Mouse (Mus musculus): ENCODE measurements around the gene Adra1b.

The Adra1b gene

GRCm38 (mm10) chr11:43889208-43889915 is 11.6 kb downstream of the Adra1b start:
- Histone ChIP-seq H3K9me3 (ENCODE audit: low read length) (no peaks in the 10 kb centered on the region), H3K36me3 (ENCODE audit: insufficient read depth, low read length) (no peaks in the 10 kb centered on the region), H3K27me3 (ENCODE audit: insufficient read depth, low read length) (no peaks in the 10 kb centered on the region)

GRCm38 (mm10) chr11:43888736-43889135 is 12.3 kb downstream of the Adra1b start:
- H3K36me3 ChIP-seq (ENCODE audit: insufficient read depth, low read length): no peaks in the 10 kb centered on the region
- H3K9me3 ChIP-seq (ENCODE audit: low read length): no peaks in the 10 kb centered on the region
- no peaks in the 10 kb centered on the region for H3K27me3 ChIP-seq (ENCODE audit: insufficient read depth, low read length)
- no peaks in the 10 kb centered on the region for H3K4me1 ChIP-seq (replicated peaks; ENCODE audit: low read depth, low read length)
- TF ChIP-seq NANOG (IDR thresholded peaks at IDR 0.05; ENCODE audit: borderline replicate concordance, low read length) (no peak), POU5F1 (IDR thresholded peaks at IDR 0.05; ENCODE audit: borderline replicate concordance, low read length) (no peak), CTCF (conservative IDR thresholded peaks at IDR 0.05; ENCODE audit: low read length) (no peak)
- H3K4me3 ChIP-seq (replicated peaks; ENCODE audit: low read length): no peak overlapping the region

More at GRCm38 (mm10) chr11:43889208-43889915, 11.6 kb downstream of the Adra1b start:
- Histone ChIP-seq H3K4me1 (replicated peaks; ENCODE audit: low read depth, low read length) (no peaks in the 10 kb centered on the region), H3K4me3 (replicated peaks; ENCODE audit: low read length) (no peak overlapping the region)
- TF ChIP-seq POU5F1 (IDR thresholded peaks at IDR 0.05; ENCODE audit: borderline replicate concordance, low read length) (no peak), NANOG (IDR thresholded peaks at IDR 0.05; ENCODE audit: borderline replicate concordance, low read length) (no peak), CTCF (conservative IDR thresholded peaks at IDR 0.05; ENCODE audit: low read length) (no peak)

- Histone ChIP-seq H3K9me3 (ENCODE audit: low read length) (no peaks in the 10 kb centered on the region), H3K4me1 (replicated peaks; ENCODE audit: low read depth, low read length) (no peaks in the 10 kb centered on the region), H3K36me3 (ENCODE audit: insufficient read depth, low read length) (no peaks in the 10 kb centered on the region), H3K4me3 (replicated peaks; ENCODE audit: low read length) (no peak overlapping the region), H3K27me3 (ENCODE audit: insufficient read depth, low read length) (no peaks in the 10 kb centered on the region)
- TF ChIP-seq CTCF (conservative IDR thresholded peaks at IDR 0.05; ENCODE audit: low read length) (no peak), POU5F1 (IDR thresholded peaks at IDR 0.05; ENCODE audit: borderline replicate concordance, low read length) (no peak), NANOG (IDR thresholded peaks at IDR 0.05; ENCODE audit: borderline replicate concordance, low read length) (no peak)
These were observed 13.4 kb downstream of the Adra1b start for GRCm38 (mm10) chr11:43887597-43887996.

DNA sequence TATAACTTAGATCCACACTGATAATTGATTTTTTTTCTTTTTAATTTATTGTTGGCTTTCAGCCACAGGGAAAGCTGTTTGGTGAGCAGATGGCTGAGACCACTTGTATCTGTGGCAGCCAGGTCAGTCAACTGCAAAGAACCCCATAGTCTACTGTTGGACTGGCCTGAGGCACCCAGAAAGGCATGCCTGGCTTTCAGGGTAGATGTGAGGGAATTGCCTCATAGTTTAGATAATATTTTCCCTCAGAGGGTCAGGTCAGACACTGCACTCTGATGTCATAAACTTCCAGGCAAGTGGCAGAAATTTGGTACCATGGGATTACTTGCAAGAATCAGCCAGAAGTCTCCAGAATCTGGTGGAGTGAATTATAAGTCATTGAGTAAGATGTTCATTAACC is 16.5 kb downstream of the Adra1b start:
- TF ChIP-seq CTCF (conservative IDR thresholded peaks at IDR 0.05; ENCODE audit: low read length): no peak
- TF ChIP-seq NANOG (IDR thresholded peaks at IDR 0.05; ENCODE audit: borderline replicate concordance, low read length): no peak
- TF ChIP-seq POU5F1 (IDR thresholded peaks at IDR 0.05; ENCODE audit: borderline replicate concordance, low read length): no peak
- H3K9me3 ChIP-seq (ENCODE audit: low read length): no peaks in the 10 kb centered on the region
- no peaks in the 10 kb centered on the region for H3K36me3 ChIP-seq (ENCODE audit: insufficient read depth, low read length)
- no peak overlapping the region for H3K4me3 ChIP-seq (replicated peaks; ENCODE audit: low read length)
- no peaks in the 10 kb centered on the region for H3K27me3 ChIP-seq (ENCODE audit: insufficient read depth, low read length)
- no peaks in the 10 kb centered on the region for H3K4me1 ChIP-seq (replicated peaks; ENCODE audit: low read depth, low read length)

DNA sequence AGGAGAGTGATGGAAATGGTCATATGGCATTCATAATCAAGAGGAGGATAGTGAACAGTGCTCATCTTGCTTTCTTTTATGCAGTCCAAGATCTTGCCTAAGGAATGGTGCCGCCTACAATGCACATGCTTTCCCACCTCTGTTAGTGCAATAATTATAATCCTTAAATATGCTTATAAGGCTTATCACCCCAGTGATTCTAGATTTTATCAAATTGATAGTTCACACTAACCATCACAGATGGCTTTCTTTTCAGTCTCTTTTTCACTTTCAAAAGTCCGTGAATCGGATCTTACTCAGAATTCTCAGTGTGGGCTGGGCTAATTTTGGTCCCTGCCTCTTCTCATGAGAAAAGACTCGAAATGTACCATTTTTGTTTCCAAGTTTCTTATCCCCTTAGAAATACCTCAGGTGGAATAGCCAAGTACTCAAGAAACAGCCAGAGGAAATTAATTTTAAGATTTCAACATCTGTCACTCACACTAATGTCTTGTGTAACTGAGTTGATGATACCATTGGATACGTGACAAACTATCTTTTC is 17.3 kb downstream of the Adra1b start:
- Histone ChIP-seq H3K9me3 (ENCODE audit: low read length) (no peaks in the 10 kb centered on the region), H3K4me1 (replicated peaks; ENCODE audit: low read depth, low read length) (no peaks in the 10 kb centered on the region), H3K4me3 (replicated peaks; ENCODE audit: low read length) (no peak overlapping the region), H3K27me3 (ENCODE audit: insufficient read depth, low read length) (no peaks in the 10 kb centered on the region), H3K36me3 (ENCODE audit: insufficient read depth, low read length) (no peaks in the 10 kb centered on the region)
- no peak for TF ChIP-seq POU5F1 (IDR thresholded peaks at IDR 0.05; ENCODE audit: borderline replicate concordance, low read length)
- TF ChIP-seq CTCF (conservative IDR thresholded peaks at IDR 0.05; ENCODE audit: low read length): no peak
- no peak for TF ChIP-seq NANOG (IDR thresholded peaks at IDR 0.05; ENCODE audit: borderline replicate concordance, low read length)

DNA sequence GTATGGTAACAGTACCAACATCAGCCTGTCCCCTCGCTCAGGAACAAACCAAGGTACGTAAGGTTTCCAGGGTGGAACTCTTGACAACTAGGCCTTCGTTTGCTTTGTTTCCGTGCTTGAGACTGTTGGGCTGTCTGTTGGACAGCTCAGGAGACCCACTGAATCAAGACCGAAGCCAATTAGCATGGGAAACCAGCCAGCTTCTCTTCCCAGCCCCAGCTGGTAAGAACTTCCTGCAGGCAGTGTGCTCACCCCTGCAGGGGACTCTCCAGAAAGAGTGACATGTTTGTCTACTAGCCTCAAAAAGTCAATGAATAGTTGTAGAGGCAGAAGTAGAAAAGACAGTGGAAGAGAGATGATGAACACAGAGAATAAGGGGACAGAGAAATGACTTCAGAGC is 23.8 kb downstream of the Adra1b start:
- Histone ChIP-seq H3K27me3 (ENCODE audit: insufficient read depth, low read length) (no peaks in the 10 kb centered on the region), H3K4me3 (replicated peaks; ENCODE audit: low read length) (no peak overlapping the region), H3K9me3 (ENCODE audit: low read length) (no peaks in the 10 kb centered on the region), H3K4me1 (replicated peaks; ENCODE audit: low read depth, low read length) (no peaks in the 10 kb centered on the region), H3K36me3 (ENCODE audit: insufficient read depth, low read length) (no peaks in the 10 kb centered on the region)
- TF ChIP-seq POU5F1 (IDR thresholded peaks at IDR 0.05; ENCODE audit: borderline replicate concordance, low read length) (no peak), NANOG (IDR thresholded peaks at IDR 0.05; ENCODE audit: borderline replicate concordance, low read length) (no peak), CTCF (conservative IDR thresholded peaks at IDR 0.05; ENCODE audit: low read length) (no peak)

DNA sequence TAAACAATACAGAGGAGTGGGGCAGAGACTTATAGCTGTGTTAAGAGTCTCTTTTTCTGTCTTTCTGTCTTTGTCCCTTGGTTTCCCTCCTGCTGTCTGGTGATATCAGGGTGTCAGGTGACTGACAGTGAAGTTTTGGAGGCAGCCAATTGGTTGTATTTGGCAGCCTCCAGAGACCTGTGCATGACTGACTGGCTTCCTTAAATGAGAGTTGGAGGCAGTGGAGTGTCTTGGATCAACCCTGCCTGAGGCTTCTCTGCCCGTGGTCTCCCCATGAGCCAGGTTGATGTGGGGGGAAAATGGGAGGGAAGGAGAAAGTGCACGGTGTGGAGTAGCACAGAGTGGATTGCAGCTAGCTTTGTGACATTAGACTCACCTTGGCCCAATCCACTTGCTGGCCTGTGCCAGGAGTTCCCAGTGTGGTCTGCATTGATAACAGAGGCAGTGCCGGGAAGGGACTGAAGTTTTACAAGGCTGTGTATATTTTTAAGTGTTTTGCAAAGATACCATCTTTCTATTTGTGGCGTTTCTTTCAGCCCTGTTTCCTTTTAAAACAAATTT is 33.2 kb downstream of the Adra1b start:
- Histone ChIP-seq H3K27me3 (ENCODE audit: insufficient read depth, low read length) (no peaks in the 10 kb centered on the region), H3K36me3 (ENCODE audit: insufficient read depth, low read length) (no peaks in the 10 kb centered on the region), H3K4me1 (replicated peaks; ENCODE audit: low read depth, low read length) (no peaks in the 10 kb centered on the region), H3K4me3 (replicated peaks; ENCODE audit: low read length) (no peak overlapping the region), H3K9me3 (ENCODE audit: low read length) (no peaks in the 10 kb centered on the region)
- TF ChIP-seq NANOG (IDR thresholded peaks at IDR 0.05; ENCODE audit: borderline replicate concordance, low read length): no peak
- no peak for TF ChIP-seq CTCF (conservative IDR thresholded peaks at IDR 0.05; ENCODE audit: low read length)
- TF ChIP-seq POU5F1 (IDR thresholded peaks at IDR 0.05; ENCODE audit: borderline replicate concordance, low read length): no peak

DNA sequence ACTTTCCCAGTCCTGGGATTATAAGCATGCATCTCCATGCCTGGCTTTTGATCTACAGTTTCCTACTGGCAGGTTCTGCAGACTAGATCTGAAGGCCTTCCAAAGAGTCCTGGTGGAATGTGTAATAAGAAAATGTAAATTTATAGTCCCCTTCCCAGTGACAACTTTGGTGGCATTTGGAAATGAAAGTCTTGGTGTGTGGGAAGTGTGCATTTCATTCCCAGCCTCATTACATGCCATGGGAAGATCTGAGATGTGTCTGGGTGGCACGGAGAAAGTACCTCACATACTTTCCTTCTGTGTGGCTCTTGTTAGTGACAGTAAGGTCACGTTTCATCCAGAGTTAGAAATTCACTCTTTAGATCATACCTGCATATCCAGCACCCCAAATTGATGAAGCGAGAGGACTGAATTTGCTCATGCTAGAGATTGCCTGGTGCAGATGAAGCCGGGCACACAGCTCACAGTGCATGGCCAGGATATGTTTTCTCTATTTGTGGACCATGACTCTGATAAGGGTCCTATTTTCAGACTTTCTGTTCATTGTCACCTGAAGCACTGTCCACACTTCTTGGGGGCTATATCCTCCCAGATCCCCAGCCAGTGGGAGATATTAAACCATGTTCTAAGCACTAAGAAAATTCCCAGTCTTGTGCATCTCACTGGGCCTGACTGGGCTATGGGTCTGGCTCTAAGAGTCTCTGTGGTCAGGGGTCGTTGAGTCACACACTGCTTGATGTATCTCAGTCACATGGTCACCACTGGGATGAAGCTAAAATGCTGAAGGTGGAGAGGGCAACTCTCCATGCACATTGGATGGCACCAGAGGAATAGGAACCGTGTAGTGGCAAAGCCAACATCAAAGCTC is 35.5 kb downstream of the Adra1b start:
- H3K27me3 ChIP-seq (ENCODE audit: insufficient read depth, low read length): no peaks in the 10 kb centered on the region
- H3K4me1 ChIP-seq (replicated peaks; ENCODE audit: low read depth, low read length): no peaks in the 10 kb centered on the region
- no peaks in the 10 kb centered on the region for H3K9me3 ChIP-seq (ENCODE audit: low read length)
- TF ChIP-seq NANOG (IDR thresholded peaks at IDR 0.05; ENCODE audit: borderline replicate concordance, low read length) (no peak), POU5F1 (IDR thresholded peaks at IDR 0.05; ENCODE audit: borderline replicate concordance, low read length) (no peak), CTCF (conservative IDR thresholded peaks at IDR 0.05; ENCODE audit: low read length) (no peak)
- H3K36me3 ChIP-seq (ENCODE audit: insufficient read depth, low read length): no peaks in the 10 kb centered on the region
- no peak overlapping the region for H3K4me3 ChIP-seq (replicated peaks; ENCODE audit: low read length)

All from E14TG2a.4 (cell line).